Mouse (Mus musculus) midbrain, embryonic 11.5 days (tissue): ENCODE data around the gene Gal3st2c. TPM values are rescaled to one million over a fixed set of nuclear protein-coding genes. Genes with fewer than 3 reads are reported as not detected.
"Not testable (repeated sequence)": the region's sequence is repeated elsewhere in the genome, so short reads cannot be mapped to it uniquely, and the experiment has no call there.

Source experiments
- ATAC-seq: fragments of 200-750 bp; cut with Nextera tagmentation; 2 replicates; pipeline ENCODE4 v1.8.0; 2017; ENCODE audit warnings: moderate TSS enrichment, moderate library complexity; ENCODE audit not compliant: low FRiP score
- DNase-seq: peaks from one replicate; pipeline ENCODE4 v3.0.0; 2015; ENCODE audit warnings: low spot score; ENCODE audit errors: missing footprints
- H3K27ac ChIP-seq: fragments of 300-500 bp; sonication (generic); 2 replicates; pipeline ENCODE4 v1.5.1; 2014; ENCODE audit warnings: low read depth, low read length
- H3K27me3 ChIP-seq: fragments of 300-500 bp; sonication (generic); 2 replicates; pipeline ENCODE4 v1.6.1; 2014; ENCODE audit warnings: mild to moderate bottlenecking, low read length, moderate library complexity, mixed read lengths; ENCODE audit not compliant: control insufficient read depth, insufficient read depth
- H3K36me3 ChIP-seq: fragments of 300-500 bp; sonication (generic); 2 replicates; pipeline ENCODE4 v1.6.1; 2014; ENCODE audit warnings: mild to moderate bottlenecking, low read length, moderate library complexity, mixed read lengths; ENCODE audit not compliant: control insufficient read depth, insufficient read depth
- H3K4me1 ChIP-seq: fragments of 300-500 bp; sonication (generic); 2 replicates; pipeline ENCODE4 v1.6.1; 2014; ENCODE audit warnings: low read length; ENCODE audit not compliant: control insufficient read depth, insufficient read depth
- H3K4me2 ChIP-seq: fragments of 300-500 bp; sonication (generic); 2 replicates; pipeline ENCODE4 v1.6.1; 2014; ENCODE audit warnings: mild to moderate bottlenecking, moderate library complexity
- H3K4me3 ChIP-seq: fragments of 300-500 bp; sonication (generic); 2 replicates; pipeline ENCODE4 v1.5.1; 2014; ENCODE audit warnings: low read depth, low read length
- H3K9ac ChIP-seq: fragments of 300-500 bp; sonication (generic); 2 replicates; pipeline ENCODE4 v1.6.1; 2014; ENCODE audit warnings: low read length
- H3K9me3 ChIP-seq: fragments of 300-500 bp; sonication (generic); 2 replicates; pipeline ENCODE4 v1.6.1; 2016; ENCODE audit warnings: low read length; ENCODE audit not compliant: control insufficient read depth
- WGBS: fragments of 180-500 bp; shearing (Covaris S2); extraction: QIAGEN DNeasy Blood & Tissue Kit; methylation state at CpG from one replicate; pipeline ENCODE4 v1.1.7; 2014; 5-methylcytosine and 5-hydroxymethylcytosine counted together
- polyA plus RNA-seq: library from polyadenylated mRNA; unstranded; fragments of >200 nt; fragmentation: Nextera tagmentation; extraction: Ambion mirVana; gene quantifications from 2 replicates; pipeline ENCODE4 v1.2.1, GENCODE M21; 2014

The Gal3st2c gene
- polyA plus RNA-seq, 1 experiment from 2014 or later = not detected

- Histone ChIP-seq H3K9me3 (no peaks in the 10 kb centered on the region), H3K4me2 (no peak overlapping the region), H3K9ac (no peak overlapping the region), H3K27me3 (no peaks in the 10 kb centered on the region), H3K4me1 (no peaks in the 10 kb centered on the region), H3K36me3 (no peaks in the 10 kb centered on the region), H3K4me3 (no peak overlapping the region), H3K27ac (no peak overlapping the region)
- DNase-seq (no peak), ATAC-seq (no peak)
- whole genome bisulfite sequencing = 74% methylated on average over 1 of the region's 1 CpGs
Observed at GRCm38 (mm10) chr1:94054481-94054880, 64.2 kb downstream of the Gal3st2c start.

- Histone ChIP-seq H3K4me1 (no peaks in the 10 kb centered on the region), H3K27ac (no peak overlapping the region), H3K9ac (no peak overlapping the region), H3K4me2 (no peak overlapping the region), H3K9me3 (no peaks in the 10 kb centered on the region), H3K36me3 (no peaks in the 10 kb centered on the region), H3K27me3 (no peaks in the 10 kb centered on the region), H3K4me3 (no peak overlapping the region)
- no peak for DNase-seq
- no peak for ATAC-seq
- 87% methylated on average over 3 of the region's 3 CpGs for WGBS
Observed at GRCm38 (mm10) chr1:94055966-94056365, 65.7 kb downstream of the Gal3st2c start.

DNA sequence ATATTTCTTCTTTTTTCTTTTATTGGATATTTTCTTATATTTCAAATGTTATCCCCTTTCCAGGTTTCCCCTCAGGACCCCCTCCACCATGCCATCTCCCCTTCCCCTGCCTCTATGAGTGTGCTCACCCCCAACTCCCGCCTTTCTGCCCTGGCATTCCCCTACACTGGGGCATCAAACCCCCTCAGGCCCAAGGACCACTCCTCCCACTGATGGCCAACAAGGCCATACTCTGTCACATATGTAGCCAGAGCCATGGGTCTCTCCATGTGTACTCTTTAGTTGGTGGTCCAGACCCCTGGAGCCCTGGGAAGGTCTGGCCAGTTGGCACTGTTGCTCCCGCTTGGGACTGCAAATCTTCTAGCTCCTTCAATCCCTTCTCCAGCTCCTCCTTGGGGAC is 67.1 kb downstream of the Gal3st2c start:
- no peak overlapping the region for H3K27ac ChIP-seq
- no peak overlapping the region for H3K4me3 ChIP-seq
- WGBS = 84% methylated on average over 2 of the region's 2 CpGs
- ATAC-seq (no peak), DNase-seq (no peak)
- no peaks in the 10 kb centered on the region for H3K9me3 ChIP-seq
- H3K4me2 ChIP-seq = no peak overlapping the region
- no peaks in the 10 kb centered on the region for H3K4me1 ChIP-seq
- no peak overlapping the region for H3K9ac ChIP-seq
- H3K36me3 ChIP-seq = no peaks in the 10 kb centered on the region
- no peaks in the 10 kb centered on the region for H3K27me3 ChIP-seq

DNA sequence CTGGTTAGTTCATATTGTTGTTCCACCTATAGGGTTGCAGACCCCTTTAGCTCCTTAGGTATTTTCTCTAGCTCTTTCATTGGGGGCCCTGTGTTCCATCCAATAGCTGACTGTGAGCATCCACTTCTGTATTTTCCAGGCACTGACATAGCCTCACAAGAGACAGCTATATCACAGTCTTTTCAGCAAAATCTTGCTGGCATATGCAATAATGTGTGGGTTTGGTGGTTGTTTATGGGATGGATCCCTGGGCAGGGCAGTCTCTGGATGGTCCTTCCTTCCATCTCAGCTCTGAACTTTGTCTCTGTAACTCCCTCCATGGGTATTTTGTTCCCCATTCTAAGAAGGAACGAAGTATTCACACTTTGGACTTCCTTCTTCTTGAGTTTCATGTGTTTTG is 68.0 kb downstream of the Gal3st2c start:
- not testable (repeated sequence) for H3K4me2 ChIP-seq, H3K4me3 ChIP-seq, ATAC-seq, H3K4me1 ChIP-seq, H3K36me3 ChIP-seq, DNase-seq, H3K27ac ChIP-seq, H3K27me3 ChIP-seq, H3K9me3 ChIP-seq, H3K9ac ChIP-seq
- 75% methylated on average over 1 of the region's 1 CpGs for WGBS

Other genes starting within 250 kb of the Gal3st2c start
- 94.2 and 103 TPM in 2 replicates for gene Atg4b, start 239.0 kb upstream of the Gal3st2c start, polyA plus RNA-seq
- 37.5 and 39.8 TPM in 2 replicates for gene Thap4, start 235.6 kb upstream of the Gal3st2c start, polyA plus RNA-seq
- 229 and 230 TPM in 2 replicates for gene Dtymk, start 188.6 kb upstream of the Gal3st2c start, polyA plus RNA-seq
- gene Ing5, start 186.5 kb upstream of the Gal3st2c start, polyA plus RNA-seq = 16.4 and 17.8 TPM in 2 replicates
- 10.2 and 12.1 TPM in 2 replicates for gene D2hgdh, start 165.6 kb upstream of the Gal3st2c start, polyA plus RNA-seq
- not detected in 2 replicates for gene Gal3st2, start 129.2 kb upstream of the Gal3st2c start, polyA plus RNA-seq
- gene Gal3st2b, start 72.2 kb upstream of the Gal3st2c start, polyA plus RNA-seq = not detected in 2 replicates
- gene Neu4, start 29.9 kb downstream of the Gal3st2c start, polyA plus RNA-seq = not detected in 2 replicates
- gene Pdcd1, start 62.0 kb downstream of the Gal3st2c start, polyA plus RNA-seq = 0.29 TPM in 1 of 2 replicates, not detected in the other